Mouse (Mus musculus) monocyte, adult 5-6 weeks (primary cell): ENCODE data around the gene Dph7. TPM values are rescaled to one million over a fixed set of nuclear protein-coding genes. Genes with fewer than 3 reads are reported as not detected.

Experiments used
- total RNA-seq: library from RNA; stranded (forward); fragments of 200-1000, 200-491, 200-594 nt; gene quantifications from 3 replicates; pipeline ENCODE4 v1.2.3, GENCODE M21; 2017

Gene Dph7
- total RNA-seq, 1 experiment from 2014 or later: 8.6 TPM

Other genes starting within 250 kb of the Dph7 start
- gene Cacna1b, start 199.2 kb upstream of the Dph7 start, total RNA-seq: not detected in 3 replicates
- gene Ehmt1, start 42.8 kb upstream of the Dph7 start, total RNA-seq: 41.3 to 96.6 TPM (median 44.9 TPM) in 3 replicates
- 101 to 175 TPM (median 138 TPM) in 3 replicates for gene Arrdc1, start 27.1 kb upstream of the Dph7 start, total RNA-seq
- 3.3 to 10.5 TPM (median 7.3 TPM) in 3 replicates for gene Zmynd19, start 12.6 kb upstream of the Dph7 start, total RNA-seq
- gene Mrpl41, start 12.7 kb downstream of the Dph7 start, total RNA-seq: 22.5 to 54.3 TPM (median 43.5 TPM) in 3 replicates
- gene Pnpla7, start 13.6 kb downstream of the Dph7 start, total RNA-seq: 52.7 to 87.6 TPM (median 69.0 TPM) in 3 replicates
- gene Nsmf, start 92.0 kb downstream of the Dph7 start, total RNA-seq: 7.6 to 28.3 TPM (median 20.0 TPM) in 3 replicates
- gene Entpd8, start 117.9 kb downstream of the Dph7 start, total RNA-seq: not detected in 3 replicates
- gene Noxa1, start 132.7 kb downstream of the Dph7 start, total RNA-seq: 0.78 TPM in 1 of 3 replicates, not detected in the others
- 22.3 to 51.8 TPM (median 24.4 TPM) in 3 replicates for gene Nrarp, start 218.4 kb downstream of the Dph7 start, total RNA-seq
- gene Tor4a, start 234.5 kb downstream of the Dph7 start, total RNA-seq: 28.8 to 64.7 TPM (median 31.0 TPM) in 3 replicates
- gene Nelfb, start 249.1 kb downstream of the Dph7 start, total RNA-seq: 82.8 to 113 TPM (median 105 TPM) in 3 replicates